Mouse (Mus musculus) thymus, postnatal 4 days (tissue): ENCODE measurements around the gene Map2k7.

Experiments used
- DNase-seq: peaks from one replicate; pipeline ENCODE4 v3.0.0; 2021

Gene Map2k7

DNA sequence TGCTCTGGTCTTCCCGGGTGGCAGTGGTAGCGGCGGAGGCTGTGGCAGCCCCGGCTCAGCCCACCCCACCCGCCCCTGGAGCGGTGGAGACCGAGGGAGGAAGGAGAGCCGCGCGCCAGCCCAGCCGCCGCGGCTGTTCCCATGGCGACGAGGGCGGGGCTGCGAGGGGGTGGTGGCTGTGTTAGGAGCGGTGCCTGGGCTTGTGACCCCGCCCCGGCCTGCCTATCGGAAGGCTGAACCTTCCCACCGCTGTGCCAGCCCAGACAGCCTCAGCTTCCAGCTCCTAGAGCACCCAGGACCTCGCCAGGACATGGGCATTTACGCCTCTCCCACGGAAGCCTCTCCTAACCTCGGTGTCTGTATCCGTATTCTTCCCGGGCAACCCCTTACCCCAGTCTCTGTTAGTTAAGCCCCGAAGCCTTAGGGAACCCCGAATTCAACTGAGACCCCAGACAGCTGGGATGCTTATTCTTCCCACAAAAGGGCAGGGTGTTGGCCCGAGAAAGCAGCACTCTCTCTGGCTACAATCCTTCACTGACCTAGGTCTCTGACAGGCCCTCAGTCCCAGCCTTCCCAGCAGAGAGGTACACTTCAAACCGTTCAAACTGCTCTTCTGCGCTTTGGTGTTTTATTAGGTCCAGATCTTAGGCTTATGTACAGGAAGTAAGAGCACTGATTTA is 20.7 kb downstream of the Map2k7 start, which contains the start of gene Ctxn1:
Gene Ctxn1 (minus strand): TSS at position 150 of the 680 bp plus-strand sequence.
- DNase-seq = peak; percentile 99

DNA sequence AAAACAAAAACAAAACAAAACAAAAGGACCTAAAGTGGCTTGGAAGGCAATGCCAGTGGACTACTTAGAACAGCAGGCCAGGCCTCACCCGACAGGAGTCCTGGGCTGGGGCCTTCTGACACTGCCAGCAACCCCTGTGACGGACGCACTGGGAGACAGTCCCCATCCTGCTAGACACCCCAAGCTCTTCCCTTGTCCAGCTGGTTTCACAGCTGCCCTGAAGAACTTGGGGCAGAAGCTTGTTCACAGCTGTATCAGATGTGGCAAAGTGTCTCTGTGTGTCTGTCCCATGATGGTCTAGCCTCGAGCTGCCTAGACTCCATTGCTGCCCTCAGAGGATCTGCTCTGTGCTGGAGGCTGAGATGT is 21.2 kb downstream of the Map2k7 start:
- DNase-seq = no peak

DNA sequence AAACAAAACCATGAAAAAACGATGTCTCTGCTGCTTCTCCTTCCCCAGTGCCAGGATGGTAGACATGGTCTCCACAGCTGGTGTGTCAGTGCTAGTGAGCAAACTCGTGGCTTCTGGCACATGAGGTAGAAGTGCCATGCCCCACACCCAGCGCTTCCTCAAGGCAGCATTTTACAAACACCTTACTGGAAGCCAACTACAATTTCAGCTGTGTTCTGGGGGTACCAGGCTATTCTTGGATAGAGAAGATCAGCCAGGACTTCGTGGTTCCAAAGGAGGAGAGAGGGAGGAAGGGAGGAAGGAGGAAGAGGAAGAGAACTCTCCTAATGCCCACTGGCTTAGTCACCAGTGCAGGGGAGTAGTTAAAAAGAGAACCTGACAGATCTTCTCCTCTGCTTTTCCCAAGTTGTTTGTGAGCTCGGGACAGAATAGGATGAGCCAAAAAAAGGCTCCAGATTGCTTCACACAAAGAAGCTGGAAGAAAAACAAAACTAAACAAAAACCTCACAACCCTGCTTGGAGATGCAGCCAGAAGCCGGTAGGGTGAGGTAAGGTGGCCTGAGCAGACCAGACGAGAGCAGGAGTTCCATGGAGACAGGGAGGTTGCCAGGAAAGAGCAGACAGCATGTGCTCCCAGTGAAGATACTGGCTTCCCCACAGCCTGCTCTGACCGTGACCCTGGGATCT is 24.7 kb downstream of the Map2k7 start:
- DNase-seq = no peak

DNA sequence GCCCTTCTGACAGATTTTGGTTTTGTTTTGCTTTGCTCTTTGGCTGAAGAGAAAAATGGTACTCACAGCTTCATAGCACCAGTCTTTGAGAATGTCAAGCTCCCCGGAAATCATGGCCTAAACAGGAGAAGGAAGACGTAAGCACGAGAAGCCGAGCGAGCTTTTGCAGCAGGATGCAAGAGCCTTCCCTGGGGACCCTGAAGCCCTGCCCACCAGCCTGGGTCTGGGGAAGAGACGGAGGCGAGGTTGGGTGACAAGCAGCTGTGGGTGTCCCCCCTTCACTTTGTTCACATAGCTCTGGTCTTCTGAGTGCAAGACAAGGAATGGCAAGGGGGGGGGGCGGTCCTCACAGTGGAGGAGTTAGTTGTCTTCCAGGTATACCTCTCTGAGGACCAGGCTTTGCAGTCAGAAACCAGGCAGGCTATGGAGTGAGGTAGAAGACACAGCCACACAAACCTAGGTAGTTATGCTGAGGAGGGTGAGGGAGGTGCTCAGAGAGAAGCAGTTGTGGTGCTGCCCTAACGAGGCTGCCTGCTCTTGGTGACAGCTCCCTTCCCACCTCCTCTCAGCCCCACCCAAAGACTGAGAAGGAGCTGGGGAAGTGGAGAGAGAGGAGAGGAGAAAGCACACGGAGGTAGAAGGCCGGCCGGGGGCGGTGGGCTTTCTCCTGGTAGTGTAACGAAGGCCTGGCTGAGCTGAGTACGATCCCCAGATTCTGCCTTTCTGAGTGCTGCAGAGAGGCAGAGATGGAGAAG is 26.8 kb downstream of the Map2k7 start:
- DNase-seq = no peak

DNA sequence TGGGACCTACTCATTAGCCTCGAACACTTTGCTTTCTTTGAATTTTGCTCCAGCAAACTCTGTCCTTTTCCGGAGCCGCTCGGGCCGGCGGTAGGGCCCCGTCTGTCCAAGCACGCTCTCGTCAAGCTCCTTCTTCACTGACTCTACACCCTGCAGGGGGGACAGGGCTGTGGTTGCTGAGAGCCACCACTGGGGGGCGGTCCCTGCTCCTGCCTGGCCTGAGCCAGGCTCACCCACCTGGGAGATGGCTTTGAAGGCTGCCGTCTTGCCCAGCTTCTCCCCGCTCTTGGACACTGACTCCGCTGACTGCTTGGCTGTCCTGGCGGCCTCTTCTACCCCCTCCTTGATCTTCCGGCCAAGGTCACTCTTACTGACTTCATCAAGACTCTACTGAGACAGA is 29.1 kb downstream of the Map2k7 start:
- DNase-seq = peak; percentile 58

DNA sequence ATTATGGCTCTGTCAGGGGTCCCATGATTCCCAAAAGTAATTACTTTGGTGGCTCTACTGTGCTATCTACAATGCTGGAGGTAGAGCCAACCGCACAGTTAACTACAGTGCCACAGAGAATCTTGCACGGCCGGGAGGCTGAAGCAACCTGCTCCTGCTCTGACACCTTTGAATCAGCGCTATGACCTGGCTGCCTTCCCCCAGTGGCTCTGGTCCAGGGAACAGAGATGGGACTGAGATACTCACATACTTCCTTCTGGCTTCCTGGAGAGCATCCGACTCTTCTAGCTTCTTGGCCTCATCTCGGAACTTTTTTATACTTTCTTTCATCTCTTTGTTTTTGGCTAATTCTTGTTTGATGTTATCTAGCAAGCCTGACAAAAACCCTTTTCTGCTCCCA is 31.1 kb downstream of the Map2k7 start:
- DNase-seq = no peak

DNA sequence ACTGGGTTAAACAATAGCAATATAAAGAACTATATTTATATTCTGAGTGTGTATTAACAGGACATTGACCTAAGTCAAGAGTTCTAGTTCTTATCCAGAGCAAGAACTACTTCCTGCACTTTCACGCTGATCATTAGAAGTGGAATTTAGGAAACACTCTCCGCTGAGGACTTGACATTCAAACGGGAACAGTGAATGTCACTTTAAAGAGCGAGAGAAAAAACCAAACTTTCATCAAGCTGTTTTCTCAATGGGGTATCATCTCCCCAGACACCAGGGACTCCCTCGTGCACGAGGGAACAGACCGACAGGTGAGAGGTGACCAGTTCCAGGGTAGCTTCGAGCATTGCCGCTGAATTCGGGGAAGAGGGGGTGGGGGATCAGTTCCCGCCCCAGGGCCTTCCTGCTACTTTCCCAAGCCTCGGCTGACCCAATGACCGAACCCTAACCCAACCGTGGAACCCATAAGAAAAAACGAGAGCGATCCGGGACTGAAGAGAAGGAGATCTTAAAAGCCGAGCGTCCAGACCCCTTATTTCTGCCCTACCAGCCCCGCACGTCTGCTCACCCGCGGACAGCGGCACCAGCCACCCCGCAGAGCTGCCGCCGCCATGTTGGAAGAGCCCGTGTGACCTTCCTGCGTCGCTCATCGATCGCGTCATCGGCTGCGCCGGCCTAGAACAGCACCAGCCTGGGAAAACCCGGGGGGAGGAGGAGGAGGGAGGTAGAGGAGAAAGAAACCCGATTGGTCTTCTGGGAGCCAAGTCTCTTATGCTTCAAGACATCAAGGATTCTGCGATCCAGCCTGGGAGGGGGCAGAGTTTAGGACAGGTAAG is 37.0 kb downstream of the Map2k7 start, which contains the start of gene Timm44:
Gene Timm44 (minus strand): TSS at position 639 of the 836 bp plus-strand sequence.
- DNase-seq = peak; percentile 96

DNA sequence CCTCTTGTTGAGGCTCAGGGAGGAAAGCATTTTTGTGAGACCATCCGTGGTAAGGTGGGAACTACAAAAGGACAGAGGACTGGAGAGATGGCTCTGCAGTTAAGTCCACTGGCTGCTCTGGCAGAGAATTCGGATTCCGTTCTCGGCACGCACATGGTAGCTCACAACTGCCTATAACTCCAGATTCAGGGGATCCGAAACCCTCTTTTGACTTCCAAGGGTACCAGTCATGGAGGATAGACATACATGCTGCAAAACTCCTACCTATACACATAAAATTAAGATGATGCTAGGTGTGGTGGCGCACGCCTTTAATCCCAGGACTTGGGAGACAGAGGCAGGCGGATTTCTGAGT is 37.5 kb downstream of the Map2k7 start:
- no peak for DNase-seq

DNA sequence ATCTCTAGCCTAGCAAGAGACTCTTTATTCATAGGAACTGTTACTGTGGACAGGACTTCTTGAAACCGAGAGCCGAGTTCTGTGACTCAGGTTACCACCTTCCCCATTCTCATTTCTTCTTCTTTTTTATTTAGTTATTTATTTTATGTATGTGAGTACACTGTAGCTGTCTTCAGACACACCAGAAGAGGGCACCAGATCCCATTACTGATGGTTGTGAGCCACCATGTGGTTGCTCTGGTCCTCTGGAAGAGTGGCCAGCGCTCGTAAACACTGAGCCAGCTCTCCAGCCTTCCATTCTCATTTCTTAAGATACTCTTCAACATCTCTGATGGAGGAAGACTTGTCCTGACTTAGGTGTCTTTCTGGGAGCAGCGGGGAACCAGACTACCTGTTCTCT is 54.2 kb downstream of the Map2k7 start:
- no peak for DNase-seq
